Mouse (Mus musculus): Measurements from ENCODE around the gene BC049730. TPM values are rescaled to one million over a fixed set of nuclear protein-coding genes. Genes with fewer than 3 reads are reported as not detected.
A peak's percentile ranks its signal among the peaks of the same experiment; 100 is the strongest.
"Not testable (repeated sequence)": the region's sequence is repeated elsewhere in the genome, so short reads cannot be mapped to it uniquely, and the experiment has no call there.

BC049730 gene
- total RNA-seq (2014; fragmentation: Nextera tagmentation) (not detected in 2 replicates), total RNA-seq (2017) (not detected in 2 replicates)

- ATAC-seq (replicated peaks; ENCODE audit: low FRiP score, low TSS enrichment, poor library complexity, severe bottlenecking), result no peak
Observed at GRCm38 (mm10) chr7:24708832-24709292, at the start of gene BC049730. BC049730 (plus strand) TSS chr7:24709242.

- ATAC-seq (replicated peaks; ENCODE audit: low FRiP score, low TSS enrichment, poor library complexity, severe bottlenecking), result no peak
Observed at GRCm38 (mm10) chr7:24659737-24660357, 49.2 kb upstream of the BC049730 start.

GRCm38 (mm10) chr7:24661118-24661904 is 47.7 kb upstream of the BC049730 start:
- 0 out of 2 replicates have a peak, but pooled peaks have one; percentile 35 for ATAC-seq (replicated peaks; ENCODE audit: low FRiP score, low TSS enrichment, poor library complexity, severe bottlenecking)

GRCm38 (mm10) chr7:24662575-24662974 is 46.5 kb upstream of the BC049730 start:
- ATAC-seq (replicated peaks; ENCODE audit: low FRiP score, low TSS enrichment, poor library complexity, severe bottlenecking), result peak; percentile 90

GRCm38 (mm10) chr7:24664301-24664700 is 44.7 kb upstream of the BC049730 start:
- ATAC-seq (replicated peaks; ENCODE audit: low FRiP score, low TSS enrichment, poor library complexity, severe bottlenecking), result no peak

GRCm38 (mm10) chr7:24664959-24665358 is 44.1 kb upstream of the BC049730 start:
- no peak for ATAC-seq (replicated peaks; ENCODE audit: low FRiP score, low TSS enrichment, poor library complexity, severe bottlenecking)

GRCm38 (mm10) chr7:24671944-24672439 is 37.0 kb upstream of the BC049730 start:
- no peak for ATAC-seq (replicated peaks; ENCODE audit: low FRiP score, low TSS enrichment, poor library complexity, severe bottlenecking)

- ATAC-seq (replicated peaks; ENCODE audit: low FRiP score, low TSS enrichment, poor library complexity, severe bottlenecking), result no peak
Observed at GRCm38 (mm10) chr7:24676575-24676974, 32.5 kb upstream of the BC049730 start, which contains the start of gene Tex101. Tex101 (minus strand) TSS chr7:24676675.

GRCm38 (mm10) chr7:24684121-24684520 is 24.9 kb upstream of the BC049730 start:
- not testable (repeated sequence) for ATAC-seq (replicated peaks; ENCODE audit: low FRiP score, low TSS enrichment, poor library complexity, severe bottlenecking)

- not testable (repeated sequence) for ATAC-seq (replicated peaks; ENCODE audit: low FRiP score, low TSS enrichment, poor library complexity, severe bottlenecking)
Observed at GRCm38 (mm10) chr7:24687519-24687918, 21.5 kb upstream of the BC049730 start.

GRCm38 (mm10) chr7:24692693-24693092 is 16.3 kb upstream of the BC049730 start:
- ATAC-seq (replicated peaks; ENCODE audit: low FRiP score, low TSS enrichment, poor library complexity, severe bottlenecking), result not testable (repeated sequence)

- not testable (repeated sequence) for ATAC-seq (replicated peaks; ENCODE audit: low FRiP score, low TSS enrichment, poor library complexity, severe bottlenecking)
Observed at GRCm38 (mm10) chr7:24697891-24698290, 11.2 kb upstream of the BC049730 start.

GRCm38 (mm10) chr7:24702841-24703240 is 6.2 kb upstream of the BC049730 start:
- ATAC-seq (replicated peaks; ENCODE audit: low FRiP score, low TSS enrichment, poor library complexity, severe bottlenecking), result not testable (repeated sequence)

- no peak for ATAC-seq (replicated peaks; ENCODE audit: low FRiP score, low TSS enrichment, poor library complexity, severe bottlenecking)
Observed at GRCm38 (mm10) chr7:24715039-24715438, 6.0 kb downstream of the BC049730 start.

- ATAC-seq (replicated peaks; ENCODE audit: low FRiP score, low TSS enrichment, poor library complexity, severe bottlenecking), result not testable (repeated sequence)
Observed at GRCm38 (mm10) chr7:24726808-24727207, 17.8 kb downstream of the BC049730 start, which contains the start of gene Gm4763. Gm4763 (minus strand) TSS chr7:24726908.

- 0 out of 2 replicates have a peak, but pooled peaks have one; percentile 52 for ATAC-seq (replicated peaks; ENCODE audit: low FRiP score, low TSS enrichment, poor library complexity, severe bottlenecking)
Observed at GRCm38 (mm10) chr7:24735970-24736670, 27.1 kb downstream of the BC049730 start.

- ATAC-seq (replicated peaks; ENCODE audit: low FRiP score, low TSS enrichment, poor library complexity, severe bottlenecking), result no peak
Observed at GRCm38 (mm10) chr7:24750695-24751094, 41.7 kb downstream of the BC049730 start.

- no peak for ATAC-seq (replicated peaks; ENCODE audit: low FRiP score, low TSS enrichment, poor library complexity, severe bottlenecking)
Observed at GRCm38 (mm10) chr7:24751610-24752009, 42.6 kb downstream of the BC049730 start.

- ATAC-seq (replicated peaks; ENCODE audit: low FRiP score, low TSS enrichment, poor library complexity, severe bottlenecking), result no peak
Observed at GRCm38 (mm10) chr7:24753476-24753875, 44.4 kb downstream of the BC049730 start.

GRCm38 (mm10) chr7:24758520-24758919 is 49.5 kb downstream of the BC049730 start:
- ATAC-seq (replicated peaks; ENCODE audit: low FRiP score, low TSS enrichment, poor library complexity, severe bottlenecking), result no peak
